Mouse (Mus musculus) mesoderm, embryonic 11.5 days (tissue): ENCODE measurements around the gene Sash1.

Source experiments
- DNase-seq: peaks from one replicate; pipeline ENCODE4 v3.0.0-alpha.2; 2012; ENCODE audit warnings: low read depth, low spot score

Sash1 gene

GRCm38 (mm10) chr10:8682341-8682740 lies 203.5 kb downstream of the Sash1 start:
- no peak for DNase-seq

- no peak for DNase-seq
These were observed 209.1 kb downstream of the Sash1 start for GRCm38 (mm10) chr10:8676722-8677121.
